ENCODE assay signal across 9 mouse cellular contexts in the genomic region with DNA sequence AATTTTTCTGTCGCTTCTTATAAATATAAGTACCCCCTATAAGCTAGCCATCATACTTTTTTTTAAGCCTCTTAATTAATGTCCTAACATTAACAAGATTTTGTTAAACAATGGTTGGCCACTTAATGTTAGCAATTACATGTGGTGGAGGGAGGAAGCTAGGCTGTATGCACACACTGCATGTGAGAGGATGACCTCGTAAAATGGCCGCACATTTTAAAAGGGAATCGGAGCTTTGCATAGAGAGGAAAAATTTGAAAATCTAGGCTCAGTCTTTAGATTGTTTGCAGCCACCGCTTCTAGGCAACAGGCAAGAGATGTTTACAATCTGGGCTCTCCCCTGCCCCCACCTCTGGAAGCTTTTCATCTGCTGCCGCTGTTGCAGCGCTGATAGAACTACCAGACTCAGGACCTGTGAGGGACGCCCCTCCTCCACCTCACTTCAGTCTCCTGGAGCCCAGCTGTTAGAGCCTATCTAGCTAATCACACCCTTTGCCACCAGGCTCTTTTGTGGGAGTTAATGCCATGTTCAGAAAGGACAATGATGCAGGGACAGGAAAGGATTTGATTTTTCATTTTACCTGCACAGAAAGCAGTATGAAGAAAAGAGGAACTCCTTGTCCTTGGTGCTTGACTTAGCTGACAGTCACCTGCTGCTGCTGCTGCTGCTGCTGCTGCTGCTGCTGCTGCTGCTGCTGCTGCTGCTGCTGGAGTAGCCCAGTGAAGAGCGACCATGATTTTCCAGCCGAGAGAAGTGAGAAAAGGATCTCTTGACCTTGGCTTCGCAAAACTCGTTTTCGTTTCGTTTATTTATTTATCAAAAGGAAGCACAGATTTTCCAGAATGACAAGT.
A peak's percentile ranks its signal among the peaks of the same experiment; 100 is the strongest.
DNase-seq lines count a peak whose midpoint lies in the region; ATAC-seq lines count a peak whose summit lies in the region.
"Had no signal": no experiment of that assay in that cellular context is flagged by ENCODE, and none has a peak within 500 bp of the region (broad histone marks: within the 10 kb centered on the region; RNA-seq: fewer than 3 reads in every experiment).

No protein-coding gene starts in this region.

- peak; percentile 32 for DNase-seq in Muller cell, postnatal 12 days (ENCODE audit: inconsistent ontology term)
- peak; percentile 81 for DNase-seq in brain, adult 2 months (ENCODE audit: low read depth, low spot score)
- DNase-seq in frontal cortex, postnatal 14 days (ENCODE audit: low spot score in 2 of 2), result peak; percentile 22 to 32
- DNase-seq in spleen, postnatal 4 days (ENCODE audit: low spot score in 2 of 2), result no peak

- peak overlapping the region; percentile 46 for H3K4me2 ChIP-seq in intestine, embryonic 16.5 days (ENCODE audit: low read depth, low read length)
- H3K4me2 ChIP-seq in liver, embryonic 12.5 days, result peak overlapping the region; percentile 36
- peak overlapping the region; percentile 53 for H3K4me2 ChIP-seq in neural tube, embryonic 14.5 days (ENCODE audit: low read depth, low read length)

- no peaks in the 10 kb centered on the region for H3K9me3 ChIP-seq in intestine, embryonic 16.5 days (ENCODE audit: control insufficient read depth, low read length)
- no peaks in the 10 kb centered on the region for H3K9me3 ChIP-seq in liver, embryonic 12.5 days (replicated peaks)
- H3K9me3 ChIP-seq in neural tube, embryonic 14.5 days (ENCODE audit: control insufficient read depth, low read length), result no peaks in the 10 kb centered on the region

- peak; percentile 91 for ATAC-seq in intestine, embryonic 16.5 days
- 0 out of 2 replicates have a peak, but pooled peaks have one; percentile 47 for ATAC-seq in liver, embryonic 12.5 days
- ATAC-seq in neural tube, embryonic 14.5 days (ENCODE audit: low read depth), result peak; percentile 97
- no peak for ATAC-seq in inflammation-experienced regulatory T-cells, adult 6 months

- WGBS in intestine, embryonic 16.5 days, result 14% methylated on average over 14 of the region's 14 CpGs
- WGBS in liver, embryonic 12.5 days (ENCODE audit: insufficient replicate concordance), result 13% methylated on average over 14 of the region's 14 CpGs
- 14% methylated on average over 14 of the region's 14 CpGs for WGBS in neural tube, embryonic 14.5 days

- H3K4me1 ChIP-seq in intestine, embryonic 16.5 days (ENCODE audit: control insufficient read depth, insufficient read depth, low read length), result no peaks in the 10 kb centered on the region
- H3K4me1 ChIP-seq in liver, embryonic 12.5 days, result peaks cover 4% of the 10 kb centered on the region; the same call in 1 of the 2 replicates
- H3K4me1 ChIP-seq in neural tube, embryonic 14.5 days (ENCODE audit: control insufficient read depth, insufficient read depth, low read length), result peaks cover 6% of the 10 kb centered on the region; the same call in 1 of the 2 replicates

- H3K9ac ChIP-seq in intestine, embryonic 16.5 days (ENCODE audit: low read depth, low read length), result no peak overlapping the region; the same call in 1 of the 2 replicates
- H3K9ac ChIP-seq in liver, embryonic 12.5 days, result no peak overlapping the region
- peak overlapping the region; percentile 52; the same call in 1 of the 2 replicates for H3K9ac ChIP-seq in neural tube, embryonic 14.5 days (replicated peaks; ENCODE audit: low read depth, low read length)

- H3K27me3 ChIP-seq in intestine, embryonic 16.5 days (replicated peaks; ENCODE audit: control insufficient read depth, insufficient read depth, low read length), result no peaks in the 10 kb centered on the region
- H3K27me3 ChIP-seq in liver, embryonic 12.5 days (replicated peaks), result no peaks in the 10 kb centered on the region
- no peaks in the 10 kb centered on the region for H3K27me3 ChIP-seq in neural tube, embryonic 14.5 days (ENCODE audit: control insufficient read depth, insufficient read depth, low read length)

- H3K4me3 ChIP-seq in intestine, embryonic 16.5 days (ENCODE audit: low read length), result peak overlapping the region; percentile 24
- no peak overlapping the region for H3K4me3 ChIP-seq in liver, embryonic 12.5 days
- peak overlapping the region; percentile 22; the same call in 1 of the 2 replicates for H3K4me3 ChIP-seq in neural tube, embryonic 14.5 days (ENCODE audit: low read depth, low read length)
- H3K4me3 ChIP-seq: megakaryocyte, embryonic 14.5 days had no signal

- H3K27ac ChIP-seq in intestine, embryonic 16.5 days (ENCODE audit: low read length), result no peak overlapping the region
- no peak overlapping the region for H3K27ac ChIP-seq in liver, embryonic 12.5 days
- peak overlapping the region; percentile 75 for H3K27ac ChIP-seq in neural tube, embryonic 14.5 days (ENCODE audit: low read depth, low read length)

- no peaks in the 10 kb centered on the region for H3K36me3 ChIP-seq in intestine, embryonic 16.5 days (ENCODE audit: control insufficient read depth, insufficient read depth, low read length)
- no peaks in the 10 kb centered on the region for H3K36me3 ChIP-seq in liver, embryonic 12.5 days
- H3K36me3 ChIP-seq in neural tube, embryonic 14.5 days (ENCODE audit: control insufficient read depth, insufficient read depth, low read length), result no peaks in the 10 kb centered on the region

Comparison
In these comparisons a context has a peak if more than half of its experiments do, and no peak if none do; other contexts are left out.
1. DNase-seq: peak in Muller cell, postnatal 12 days (single experiment), brain, adult 2 months (single experiment) and frontal cortex, postnatal 14 days (2 of 2); none in spleen, postnatal 4 days (0 of 2).
2. Peak in every context shown above with its lines, with median percentiles within 50 percentile points of each other: H3K4me2 ChIP-seq.